8 mouse cellular contexts compared by ENCODE assay signal in genomic region chr12:111122332-111122852, GRCm38 (mm10). TPM values are rescaled to one million over a fixed set of nuclear protein-coding genes. Genes with fewer than 3 reads are reported as not detected.
DNase-seq lines count a peak whose midpoint lies in the region; ATAC-seq and TF ChIP-seq lines count a peak whose summit lies in the region.

No protein-coding gene starts in this region.

- DNase-seq in adrenal gland, postnatal 14 days = peak; percentile 36
- no peak for DNase-seq in adrenal gland, adult 2 months
- peak in 1 of 2 experiments; percentile 19 for DNase-seq in spleen, adult 2 months (ENCODE audit: low read depth in 1 of 2, low spot score in 2 of 2)
- DNase-seq in spleen, adult 18-20 months = no peak
- peak; percentile 40 for DNase-seq in thymus, postnatal 25 days

- H3K4me2 ChIP-seq in forebrain, embryonic 13.5 days = no peak overlapping the region

- H3K27ac ChIP-seq in spleen, adult 2 months (ENCODE audit: insufficient read depth, low read length) = no peak overlapping the region
- H3K27ac ChIP-seq in forebrain, embryonic 13.5 days = no peak overlapping the region

- H3K27me3 ChIP-seq in spleen, adult 2 months (ENCODE audit: control insufficient read depth, insufficient read depth, low read length) = no peaks in the 10 kb centered on the region
- no peaks in the 10 kb centered on the region for H3K27me3 ChIP-seq in forebrain, embryonic 13.5 days

- H3K4me3 ChIP-seq in spleen, adult 2 months (ENCODE audit: extremely low read depth, insufficient read depth, insufficient read length) = no peak overlapping the region
- H3K4me3 ChIP-seq in forebrain, embryonic 13.5 days = no peak overlapping the region

- peak; percentile 77; the same call in 1 of the 2 replicates for ATAC-seq in granulocyte monocyte progenitor cell, adult 5-6 weeks (replicated peaks; ENCODE audit: poor library complexity, severe bottlenecking)
- no peak for ATAC-seq in forebrain, embryonic 13.5 days
- ATAC-seq in frontal cortex, adult (ENCODE audit: low TSS enrichment) = no peak

- no peaks in the 10 kb centered on the region for H3K36me3 ChIP-seq in spleen, adult 2 months (ENCODE audit: control insufficient read depth, insufficient read depth, low read length)
- peaks cover 20% of the 10 kb centered on the region for H3K36me3 ChIP-seq in forebrain, embryonic 13.5 days (ENCODE audit: poor library complexity, severe bottlenecking)

- no peaks in the 10 kb centered on the region; the same call in 1 of the 2 replicates for H3K9me3 ChIP-seq in forebrain, embryonic 13.5 days (replicated peaks)

- no peak overlapping the region for H3K9ac ChIP-seq in forebrain, embryonic 13.5 days

- TF ChIP-seq POLR2A in spleen, adult 2 months (IDR thresholded peaks at IDR 0.05; ENCODE audit: low read depth, low read length) = no peak

- peak; percentile 29; the same call in 1 of the 2 replicates for TF ChIP-seq CTCF in spleen, adult 2 months (IDR thresholded peaks at IDR 0.05; ENCODE audit: extremely low read depth, insufficient read depth, insufficient read length, insufficient replicate concordance)

- no peaks in the 10 kb centered on the region for H3K4me1 ChIP-seq in spleen, adult 2 months (ENCODE audit: control insufficient read depth, insufficient read depth, insufficient read length)
- peaks cover 5% of the 10 kb centered on the region; the same call in 1 of the 2 replicates for H3K4me1 ChIP-seq in forebrain, embryonic 13.5 days

RNA-seq across cellular contexts. Expression of gene Traf3, which starts 43.8 kb away (rescaled TPM):
- total RNA-seq in adrenal gland, postnatal 14 days (2021) = 19.3 and 24.9 TPM in 2 replicates
- total RNA-seq in adrenal gland, adult 2 months (2021) = 10 to 100 TPM; 25.7 to 35.6 TPM
- 22.7 and 23.3 TPM in 2 replicates for polyA plus RNA-seq in adrenal gland, adult 2 months (2012; rRNA removed)
- polyA plus RNA-seq in spleen, adult 2 months (2012; rRNA removed) = 29.2 and 37.7 TPM in 2 replicates
- 15.0 and 16.2 TPM in 2 replicates for total RNA-seq in granulocyte monocyte progenitor cell, adult 5-6 weeks (2014; fragmentation: Nextera tagmentation)
- 15.7 and 21.8 TPM in 2 replicates for total RNA-seq in granulocyte monocyte progenitor cell, adult 5-6 weeks (2017)
- polyA plus RNA-seq in forebrain, embryonic 13.5 days (2015; fragmentation: Nextera tagmentation; extraction: Ambion mirVana) = 12.8 and 17.2 TPM in 2 replicates

Comparison
In these comparisons a context has a peak if more than half of its experiments do, and no peak if none do; other contexts are left out.
1. DNase-seq: peak in adrenal gland, postnatal 14 days (single experiment) and thymus, postnatal 25 days (single experiment); none in adrenal gland, adult 2 months (single experiment) and spleen, adult 18-20 months (0 of 2).